Mouse (Mus musculus) retina, adult 2 months (tissue): Measurements from ENCODE around the gene Bivm.

Source experiments
- DNase-seq: peaks from one replicate; pipeline ENCODE4 v3.0.0-alpha.2; 2012; ENCODE audit warnings: low read depth, low spot score

Bivm gene

GRCm38 (mm10) chr1:44173903-44174302 is 55.1 kb downstream of the Bivm start:
- no peak for DNase-seq

GRCm38 (mm10) chr1:44178086-44178485 is 59.3 kb downstream of the Bivm start:
- no peak for DNase-seq

- no peak for DNase-seq
These were observed 67.6 kb downstream of the Bivm start for GRCm38 (mm10) chr1:44186396-44186795.
